Mouse (Mus musculus) hematopoietic stem cell, adult 5-6 weeks (primary cell): ENCODE data around the gene Tspan32. TPM values are rescaled to one million over a fixed set of nuclear protein-coding genes. Genes with fewer than 3 reads are reported as not detected.

ENCODE experiments used
- ATAC-seq, 2 experiments: fragments of 125-278 bp in 1 of 2; replicated peaks in 1 of 2; 2 replicates each; pipeline ENCODE4 v1.8.0; 2016 to 2017; ENCODE audit warnings: inconsistent platforms in 2 of 2, mild to moderate bottlenecking in 2 of 2, moderate number of reproducible peaks in 2 of 2, low read depth in 1 of 2, moderate TSS enrichment in 1 of 2; ENCODE audit not compliant: low FRiP score in 2 of 2, poor library complexity in 2 of 2, severe bottlenecking in 2 of 2, insufficient read depth in 1 of 2, low TSS enrichment in 1 of 2
- total RNA-seq: library from RNA; stranded (forward); fragments of 172-1452, 232-1000 nt; gene quantifications from 2 replicates; pipeline ENCODE4 v1.2.3, GENCODE M21; 2017

Gene Tspan32
- 102 and 164 TPM in 2 replicates for total RNA-seq

GRCm38 (mm10) chr7:143004727-143005343 is at the start of gene Tspan32:
TSS of gene Tspan32 (plus strand) at chr7:143005046.
- ATAC-seq, result peak; percentile 52 to 61

DNA sequence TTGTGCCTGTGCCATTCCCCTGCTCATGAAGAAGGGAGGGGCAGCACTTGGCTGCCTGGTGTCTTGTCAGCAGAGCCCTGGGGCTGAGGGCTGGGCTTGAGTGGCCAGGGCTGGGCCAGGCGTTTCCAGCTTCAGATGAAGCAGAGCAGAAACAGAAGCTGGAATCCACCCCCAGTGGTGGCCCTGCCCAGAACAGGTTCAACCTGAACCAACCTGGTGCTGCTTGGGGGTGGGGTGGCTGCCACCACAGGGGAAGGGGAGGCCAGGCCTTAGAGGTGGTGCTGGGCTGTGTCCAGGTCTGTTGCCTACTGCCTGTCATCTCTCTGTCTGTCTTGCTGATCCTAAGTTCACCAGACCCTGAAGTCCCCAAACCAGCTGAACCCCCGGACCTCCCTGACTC is 48.8 kb upstream of the Tspan32 start:
- ATAC-seq, result no peak

DNA sequence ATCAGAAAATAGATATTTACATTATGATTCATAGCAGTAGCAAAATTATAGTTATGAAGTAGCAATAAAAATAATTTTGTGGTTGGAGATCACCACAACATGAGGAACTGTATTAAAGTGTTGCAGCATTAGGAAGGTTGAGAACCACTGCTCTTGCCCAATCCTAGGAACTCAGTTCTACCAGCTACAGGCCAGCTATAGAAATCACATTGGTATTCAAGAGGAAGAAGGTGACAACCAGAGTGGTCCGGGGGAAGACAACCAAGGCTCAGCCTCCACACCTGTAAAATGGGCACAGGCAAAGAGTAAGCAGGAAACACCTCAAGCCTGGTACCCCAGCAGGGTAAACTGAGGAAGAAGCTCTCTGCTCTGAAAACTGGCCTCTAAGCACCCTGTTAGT is 46.0 kb upstream of the Tspan32 start:
- ATAC-seq, result no peak

- ATAC-seq, result no peak
Measured at GRCm38 (mm10) chr7:142959752-142960151, 45.1 kb upstream of the Tspan32 start.

GRCm38 (mm10) chr7:142967414-142967883 is 37.4 kb upstream of the Tspan32 start:
- peak; percentile 38 to 52; a peak in 2 of 4 replicates for ATAC-seq

DNA sequence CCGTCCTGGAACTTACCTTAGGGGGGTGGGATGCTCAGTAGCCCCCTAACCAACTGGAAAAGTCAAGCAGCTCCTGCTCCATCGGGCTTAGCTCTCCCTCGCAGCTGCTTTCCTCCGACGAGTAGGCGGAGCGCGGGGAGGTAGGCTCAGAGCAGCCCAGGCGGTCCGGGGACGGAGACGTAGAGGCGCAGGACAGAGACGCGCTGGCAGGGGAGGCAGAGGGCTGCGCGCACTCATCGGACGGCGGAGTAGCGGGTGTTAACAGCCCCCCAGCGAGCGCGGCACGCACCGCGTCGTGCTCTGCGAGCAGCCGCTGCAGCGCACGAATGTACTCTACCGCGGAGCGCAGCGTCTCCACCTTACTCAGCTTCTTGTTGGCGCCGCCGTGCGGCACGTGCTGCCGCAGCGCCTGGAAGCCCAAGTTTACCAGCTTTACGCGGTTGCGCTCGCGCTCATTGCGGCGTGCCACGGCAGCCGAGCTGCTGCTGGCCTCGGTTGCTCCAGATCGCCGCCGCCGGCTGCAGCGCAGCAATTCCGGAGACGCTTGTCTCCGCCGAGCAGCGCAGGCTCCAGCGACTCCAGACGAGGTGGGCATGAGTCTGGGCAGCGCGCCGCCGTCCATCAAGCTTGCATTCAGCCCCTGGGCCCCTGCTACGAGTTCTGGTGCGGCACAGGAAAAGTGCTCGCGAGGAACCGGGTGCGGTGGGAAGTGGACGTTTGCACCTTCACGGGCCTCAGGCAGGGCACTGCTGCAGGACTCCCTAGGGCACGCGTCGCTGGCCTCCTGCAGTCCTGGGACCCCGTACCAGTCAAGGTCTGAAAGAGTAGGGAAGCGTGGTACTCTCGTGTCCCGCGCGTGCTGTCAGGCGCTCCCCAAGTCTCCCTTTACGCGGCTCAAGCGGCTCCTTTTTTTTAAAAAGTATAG is 36.7 kb upstream of the Tspan32 start:
- ATAC-seq, result peak; percentile 44 to 46; a peak in 3 of 4 replicates

DNA sequence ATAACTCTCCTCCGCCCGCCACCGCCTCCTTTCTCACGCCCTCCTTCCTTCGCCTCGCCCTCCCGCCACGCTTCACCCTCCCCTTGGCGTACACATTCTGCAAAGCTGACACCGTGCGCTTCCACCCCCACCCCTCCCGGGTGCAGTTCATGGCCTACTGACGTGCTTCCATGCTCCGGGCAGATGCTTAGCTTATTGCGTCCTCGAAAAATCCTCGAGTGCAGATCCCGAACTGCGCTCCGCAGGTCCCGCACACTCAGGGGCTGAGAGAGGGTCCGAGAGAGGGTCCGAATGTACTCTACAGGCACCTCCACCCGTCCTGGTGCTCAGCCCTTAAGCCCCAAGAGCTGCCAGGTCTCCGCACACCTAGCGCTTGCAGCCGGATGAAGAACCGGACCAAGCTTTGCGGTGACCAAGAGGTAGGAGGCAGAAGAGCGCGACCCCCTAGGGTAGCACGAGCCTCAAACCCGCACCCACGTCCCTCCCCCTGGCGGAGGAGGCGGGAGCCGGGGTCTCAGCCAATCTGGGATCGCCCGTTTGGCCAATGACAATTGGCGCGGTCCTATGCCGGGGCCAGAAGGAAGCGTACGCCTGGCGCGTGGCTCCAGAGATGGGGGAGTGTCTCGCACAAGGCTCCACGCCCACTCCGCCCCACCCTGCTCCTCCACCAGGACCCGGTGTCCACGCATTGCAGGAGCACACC is 35.9 kb upstream of the Tspan32 start, which contains the start of gene Ascl2:
TSS of gene Ascl2 (minus strand) at position 456 of the 703 bp plus-strand sequence.
- ATAC-seq, result no peak

DNA sequence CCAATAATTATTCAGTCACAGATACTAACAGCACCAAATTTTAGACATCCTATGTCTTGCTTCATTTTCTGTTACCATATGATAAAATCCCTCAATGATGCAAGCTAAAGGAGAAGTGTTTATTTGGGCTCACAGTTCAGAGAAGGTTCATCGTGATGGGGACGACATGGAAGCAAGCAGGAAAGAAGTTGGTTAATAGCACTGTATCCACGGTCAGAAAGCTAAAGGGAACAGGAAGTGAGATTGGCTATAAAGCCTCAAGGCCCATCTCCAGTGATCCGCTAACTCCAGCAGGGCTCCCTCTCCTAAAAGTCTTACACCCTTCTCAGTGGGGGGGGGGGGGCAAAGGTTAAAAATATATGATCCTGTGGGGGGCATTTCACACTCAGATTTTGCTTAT is 22.9 kb upstream of the Tspan32 start:
- no peak; a peak in 1 of 4 replicates for ATAC-seq

DNA sequence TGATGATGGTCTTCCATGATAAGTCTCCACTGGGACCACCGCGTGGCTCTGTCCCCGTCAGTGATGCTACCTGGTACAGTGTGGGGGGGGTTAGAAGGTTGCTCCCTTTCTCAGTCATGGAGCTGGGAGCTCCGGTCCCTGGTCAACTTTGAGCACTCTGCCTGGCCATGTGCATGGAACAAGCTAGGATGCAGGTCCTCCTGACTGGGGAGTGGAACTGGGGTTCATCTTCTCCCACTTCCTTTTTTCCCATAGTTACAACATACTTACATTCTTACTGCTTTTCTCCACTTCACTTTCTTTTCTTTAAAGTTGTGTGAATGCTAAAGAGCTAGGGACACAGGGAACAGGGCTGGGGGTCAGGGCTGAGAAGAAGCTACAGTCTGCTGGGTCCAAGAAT is 19.7 kb upstream of the Tspan32 start:
- no peak for ATAC-seq

DNA sequence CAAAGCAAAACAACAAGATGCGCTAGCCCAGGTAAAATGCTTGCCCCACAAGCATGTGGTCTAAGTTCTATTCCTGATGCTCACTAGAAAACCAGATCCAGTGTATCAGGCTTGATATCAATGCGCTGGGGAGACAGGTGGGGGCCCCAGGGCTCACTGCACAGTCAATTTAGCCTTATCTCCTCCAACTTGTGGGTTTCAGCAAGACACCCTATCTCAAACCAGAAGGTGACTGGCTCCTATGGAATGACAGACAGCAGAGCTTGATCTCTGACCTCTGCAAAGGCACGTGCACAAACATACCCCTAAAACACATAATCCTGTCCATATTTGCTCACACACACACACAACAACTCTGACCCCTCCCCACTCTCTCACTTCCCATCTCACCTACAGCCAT is 17.1 kb upstream of the Tspan32 start:
- no peak for ATAC-seq

GRCm38 (mm10) chr7:142995004-142995403 is 9.8 kb upstream of the Tspan32 start:
- peak in 1 of 2 experiments; percentile 32; a peak in 1 of 4 replicates for ATAC-seq

GRCm38 (mm10) chr7:142995630-142996338 is 9.1 kb upstream of the Tspan32 start:
- ATAC-seq, result no peak

DNA sequence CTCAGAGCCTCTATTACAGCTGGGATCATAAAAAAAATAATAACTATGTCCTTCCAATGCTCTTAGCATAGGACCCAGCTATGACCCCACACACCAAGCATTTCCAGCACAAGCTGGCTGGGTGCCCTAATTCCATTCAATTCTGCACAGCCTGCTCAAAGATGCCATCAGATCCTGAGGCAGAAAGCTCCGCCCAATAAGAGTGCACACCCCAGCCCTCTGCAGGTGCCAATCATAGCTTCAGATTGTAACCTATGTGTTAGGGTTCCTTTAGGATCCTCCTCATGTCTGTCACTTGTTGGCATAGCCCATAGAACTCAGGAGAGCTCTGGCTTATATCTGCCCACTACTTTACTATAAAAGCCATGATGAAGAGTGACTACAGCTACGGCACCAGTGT is 7.8 kb upstream of the Tspan32 start:
- ATAC-seq, result no peak

DNA sequence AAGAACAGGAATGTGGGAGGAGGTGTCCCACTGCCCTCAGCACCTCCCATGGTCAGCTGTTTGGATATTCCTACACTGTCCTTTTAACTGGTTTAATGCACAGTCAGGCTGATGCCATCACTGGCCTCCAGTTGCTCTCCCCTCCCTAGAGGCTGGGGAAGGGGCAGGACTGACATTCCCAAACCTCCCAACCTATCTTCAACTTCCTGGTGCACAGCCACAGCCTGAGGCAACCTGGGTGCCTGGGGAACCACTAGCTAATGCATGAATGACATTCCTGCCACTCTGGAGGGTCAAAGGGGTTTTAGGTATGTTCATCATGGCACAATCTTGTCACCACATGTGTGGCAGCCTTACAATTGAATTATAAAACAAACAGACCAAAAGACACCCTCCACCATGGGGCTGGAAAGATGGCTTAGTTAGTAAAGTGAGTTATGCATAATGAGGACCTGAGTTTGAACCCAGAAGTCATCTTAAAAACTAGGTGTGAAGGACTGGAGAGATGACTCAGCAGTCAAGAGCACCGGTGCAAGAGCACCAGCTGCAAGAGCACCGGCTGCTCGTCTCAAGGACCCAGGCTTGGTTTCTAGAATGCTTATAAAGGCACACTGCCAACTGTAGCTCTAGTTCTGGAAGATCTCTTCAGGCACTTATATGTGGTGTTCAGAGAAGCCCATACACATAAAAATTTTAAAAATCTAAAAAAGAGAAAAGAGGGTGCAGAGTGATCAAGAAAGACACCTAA is 7.3 kb upstream of the Tspan32 start:
- ATAC-seq, result no peak

DNA sequence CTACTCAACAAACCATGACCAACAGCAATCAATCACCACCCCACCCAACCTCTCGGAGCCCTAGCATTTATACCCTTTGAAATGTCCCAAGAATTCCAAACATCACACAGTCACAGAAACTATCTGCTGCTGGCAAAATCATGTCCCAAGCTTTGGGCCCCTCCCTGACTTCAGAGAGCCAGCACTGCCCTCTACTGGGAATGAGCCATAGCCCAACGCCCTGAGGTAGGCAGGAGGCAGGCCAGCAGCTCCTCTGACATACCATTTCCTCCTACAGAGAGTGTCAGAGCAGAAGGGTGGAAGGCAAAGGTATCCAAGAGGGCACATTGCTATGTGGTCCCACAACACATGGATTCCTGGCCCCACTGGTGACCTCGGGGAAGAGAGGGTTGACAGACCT is 2.2 kb upstream of the Tspan32 start:
- ATAC-seq, result 0 out of 4 replicates have a peak, but pooled peaks of 1 of the 2 experiments have one; percentile 11

DNA sequence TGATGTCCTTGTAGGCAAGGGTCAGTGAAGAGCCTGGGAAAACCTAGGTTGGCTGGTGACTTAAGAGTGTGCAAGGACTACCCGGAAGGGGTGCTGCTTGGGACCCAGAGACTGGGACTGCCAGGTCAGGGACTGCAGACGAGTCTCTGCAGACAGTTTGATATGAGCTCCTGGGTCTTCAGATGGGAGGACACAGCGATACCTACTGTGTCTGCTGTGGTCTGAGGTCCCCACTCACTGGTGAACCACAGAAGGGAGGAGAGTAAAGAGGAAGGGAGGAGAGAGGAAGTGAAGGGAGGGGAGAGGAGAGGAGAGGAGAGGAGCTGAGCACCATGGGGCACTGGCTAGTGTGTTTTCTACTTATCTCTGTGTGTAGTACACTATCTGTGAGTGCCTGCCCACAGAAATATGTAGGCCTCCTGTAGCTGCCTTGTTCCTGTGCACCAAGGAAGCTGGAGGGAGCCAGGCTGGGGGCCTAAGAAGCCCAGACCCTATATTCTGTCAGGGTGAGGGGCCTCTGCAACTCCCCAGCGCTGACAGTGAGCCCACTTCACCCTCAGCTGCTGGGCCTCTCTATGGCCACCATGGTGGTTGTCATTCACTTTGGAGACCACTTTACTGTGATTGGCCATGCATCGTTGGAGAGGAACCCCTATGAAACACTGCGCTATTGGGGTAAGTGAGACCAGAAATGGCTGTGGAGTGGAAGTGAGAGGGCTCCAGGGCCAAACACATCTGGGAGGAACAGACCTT is 674 bp downstream of the Tspan32 start:
- ATAC-seq, result peak; percentile 19 to 26
